Mouse (Mus musculus) spleen, adult 2 months (tissue): ENCODE measurements at regions not wholly inside any gene's neighbourhood (a gene's known extent, or its start where the extent isn't known, plus 50 kb on each side); places are given as distances from the start of the nearest gene placed in this dataset.

Source experiments
- CTCF ChIP-seq: fragments of 200-500 bp; IDR thresholded peaks from 2 replicates; pipeline ENCODE4 v1.5.1; 2011; ENCODE audit warnings: mild to moderate bottlenecking, inconsistent platforms; ENCODE audit not compliant: insufficient read depth, insufficient read length, insufficient replicate concordance; ENCODE audit errors: extremely low read depth
- POLR2A ChIP-seq: fragments of 200-500 bp; IDR thresholded peaks from 2 replicates; pipeline ENCODE4 v1.6.1; 2011; ENCODE audit warnings: low read depth, low read length, inconsistent platforms

- TF ChIP-seq POLR2A (no peak), CTCF (no peak)
Observed at GRCm38 (mm10) chr3:149261764-149262163, 271.4 kb upstream of the Adgrl2 start.
